Mouse (Mus musculus) liver, embryonic 15.5 days (tissue): ENCODE measurements around the gene Txndc11. TPM values are rescaled to one million over a fixed set of nuclear protein-coding genes. Genes with fewer than 3 reads are reported as not detected.
"Not testable (repeated sequence)": the region's sequence is repeated elsewhere in the genome, so short reads cannot be mapped to it uniquely, and the experiment has no call there.

Experiments used
- ATAC-seq: fragments of 200-750 bp; cut with Nextera tagmentation; 2 replicates; pipeline ENCODE4 v1.8.0; 2017; ENCODE audit warnings: moderate number of reproducible peaks, mild to moderate bottlenecking, moderate library complexity; ENCODE audit not compliant: insufficient read depth
- H3K27ac ChIP-seq: fragments of 300-500 bp; sonication (generic); replicated peaks from 2 replicates; pipeline ENCODE4 v1.5.1; 2015; ENCODE audit warnings: mild to moderate bottlenecking, inconsistent platforms
- H3K27me3 ChIP-seq: fragments of 300-500 bp; sonication (generic); 2 replicates; pipeline ENCODE4 v1.6.1; 2015; ENCODE audit warnings: mild to moderate bottlenecking, inconsistent platforms
- H3K36me3 ChIP-seq: fragments of 300-500 bp; sonication (generic); replicated peaks from 2 replicates; pipeline ENCODE4 v1.6.1; 2015; ENCODE audit warnings: moderate library complexity, mild to moderate bottlenecking, inconsistent platforms
- H3K4me1 ChIP-seq: fragments of 300-500 bp; sonication (generic); replicated peaks from 2 replicates; pipeline ENCODE4 v1.6.1; 2015; ENCODE audit warnings: inconsistent platforms
- H3K4me2 ChIP-seq: fragments of 300-500 bp; sonication (generic); 2 replicates; pipeline ENCODE4 v1.6.1; 2015; ENCODE audit warnings: moderate library complexity, mild to moderate bottlenecking, inconsistent platforms
- H3K4me3 ChIP-seq: fragments of 300-500 bp; sonication (generic); replicated peaks from 2 replicates; pipeline ENCODE4 v1.5.1; 2015; ENCODE audit warnings: mild to moderate bottlenecking, inconsistent platforms
- H3K9ac ChIP-seq: fragments of 300-500 bp; sonication (generic); 2 replicates; pipeline ENCODE4 v1.6.1; 2015; ENCODE audit warnings: moderate library complexity, mild to moderate bottlenecking, inconsistent platforms
- H3K9me3 ChIP-seq: fragments of 300-500 bp; sonication (generic); replicated peaks from 2 replicates; pipeline ENCODE4 v1.6.1; 2016; ENCODE audit warnings: inconsistent platforms
- WGBS: fragments of 180-500 bp; shearing (Covaris S2); methylation state at CpG from one replicate; pipeline ENCODE4 v1.1.7; 2015; ENCODE audit warnings: mixed read lengths; ENCODE audit not compliant: insufficient replicate concordance; 5-methylcytosine and 5-hydroxymethylcytosine counted together
- polyA plus RNA-seq: library from polyadenylated mRNA; unstranded; fragments of >200 nt; fragmentation: Nextera tagmentation; extraction: Ambion mirVana; gene quantifications from 2 replicates; pipeline ENCODE4 v1.2.1, GENCODE M21; 2015

Gene Txndc11
- polyA plus RNA-seq, 1 experiment from 2014 or later = 15.7 TPM

- ATAC-seq, H3K4me3 ChIP-seq, H3K9ac ChIP-seq, H3K27ac ChIP-seq, H3K4me1 ChIP-seq, H3K27me3 ChIP-seq, H3K9me3 ChIP-seq, H3K4me2 ChIP-seq: not testable (repeated sequence)
- WGBS = 57% methylated on average over 3 of the region's 3 CpGs
- H3K36me3 ChIP-seq = peaks cover 72% of the 10 kb centered on the region
These were observed 23.3 kb upstream of the Txndc11 start for GRCm38 (mm10) chr16:11157721-11158120.

GRCm38 (mm10) chr16:11154500-11154899 is 20.1 kb upstream of the Txndc11 start:
- ATAC-seq = no peak
- Histone ChIP-seq H3K9ac (no peak overlapping the region), H3K27me3 (no peaks in the 10 kb centered on the region), H3K27ac (no peak overlapping the region), H3K4me3 (no peak overlapping the region), H3K36me3 (peaks cover 74% of the 10 kb centered on the region), H3K4me2 (no peak overlapping the region), H3K4me1 (no peaks in the 10 kb centered on the region), H3K9me3 (no peaks in the 10 kb centered on the region)

DNA sequence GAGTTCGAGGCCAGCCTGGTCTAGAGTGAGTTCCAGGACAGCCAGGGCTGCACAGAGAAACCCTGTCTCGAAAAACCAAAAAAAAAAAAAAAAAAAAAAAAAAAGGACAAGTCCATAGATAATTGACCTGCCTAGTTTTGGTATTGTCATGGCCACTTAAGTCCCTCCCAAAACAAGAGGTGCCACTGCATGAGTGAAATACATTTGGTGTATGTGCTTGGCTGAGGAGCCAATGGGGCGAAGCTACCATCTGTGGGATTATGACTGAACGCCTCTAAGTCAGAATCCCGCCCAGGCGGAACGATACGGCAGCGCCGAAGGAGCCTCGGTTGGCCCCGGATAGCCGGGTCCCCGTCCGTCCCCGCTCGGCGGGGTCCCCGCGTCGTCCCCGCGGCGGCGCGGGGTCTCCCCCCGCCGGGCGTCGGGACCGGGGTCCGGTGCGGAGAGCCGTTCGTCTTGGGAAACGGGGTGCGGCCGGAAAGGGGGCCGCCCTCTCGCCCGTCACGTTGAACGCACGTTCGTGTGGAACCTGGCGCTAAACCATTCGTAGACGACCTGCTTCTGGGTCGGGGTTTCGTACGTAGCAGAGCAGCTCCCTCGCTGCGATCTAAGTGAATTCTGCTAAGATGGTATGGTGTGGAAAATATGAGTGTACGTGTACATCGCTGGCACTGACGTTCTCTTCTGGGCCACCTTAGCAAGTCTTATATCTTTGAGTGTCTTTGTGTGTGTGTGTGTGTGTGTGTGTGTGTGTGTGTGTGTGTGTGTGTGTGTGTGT is 9.4 kb upstream of the Txndc11 start:
- H3K9ac ChIP-seq, H3K27ac ChIP-seq, ATAC-seq, H3K4me1 ChIP-seq, H3K27me3 ChIP-seq, H3K4me2 ChIP-seq, H3K9me3 ChIP-seq, H3K4me3 ChIP-seq: not testable (repeated sequence)
- peaks cover 83% of the 10 kb centered on the region for H3K36me3 ChIP-seq
- 21% methylated on average over 56 of the region's 56 CpGs for WGBS

GRCm38 (mm10) chr16:11133476-11134347 is 738 bp downstream of the Txndc11 start:
- ATAC-seq = no peak; the same call in 1 of the 2 replicates
- WGBS = under 1% methylated on average over 34 of the region's 34 CpGs

GRCm38 (mm10) chr16:11132839-11133238 is 1.6 kb downstream of the Txndc11 start:
- Histone ChIP-seq H3K9me3 (no peaks in the 10 kb centered on the region), H3K27ac (no peak overlapping the region), H3K4me1 (peaks cover 38% of the 10 kb centered on the region), H3K4me2 (peak overlapping the region; percentile 93), H3K27me3 (no peaks in the 10 kb centered on the region), H3K36me3 (peaks cover 31% of the 10 kb centered on the region), H3K9ac (peak overlapping the region; percentile 99; the same call in 1 of the 2 replicates), H3K4me3 (peak overlapping the region; percentile 91)
- no peak for ATAC-seq
- WGBS = 23% methylated on average over 2 of the region's 2 CpGs

More at GRCm38 (mm10) chr16:11133476-11134347, 738 bp downstream of the Txndc11 start:
- H3K4me1 ChIP-seq = peaks cover 38% of the 10 kb centered on the region
- H3K4me2 ChIP-seq = peak overlapping the region; percentile 93
- H3K4me3 ChIP-seq = peak overlapping the region; percentile 91
- H3K36me3 ChIP-seq = peaks cover 33% of the 10 kb centered on the region
- H3K9me3 ChIP-seq = no peaks in the 10 kb centered on the region
- H3K27ac ChIP-seq = peak overlapping the region; percentile 100
- H3K27me3 ChIP-seq = no peaks in the 10 kb centered on the region
- peak overlapping the region; percentile 99 for H3K9ac ChIP-seq

DNA sequence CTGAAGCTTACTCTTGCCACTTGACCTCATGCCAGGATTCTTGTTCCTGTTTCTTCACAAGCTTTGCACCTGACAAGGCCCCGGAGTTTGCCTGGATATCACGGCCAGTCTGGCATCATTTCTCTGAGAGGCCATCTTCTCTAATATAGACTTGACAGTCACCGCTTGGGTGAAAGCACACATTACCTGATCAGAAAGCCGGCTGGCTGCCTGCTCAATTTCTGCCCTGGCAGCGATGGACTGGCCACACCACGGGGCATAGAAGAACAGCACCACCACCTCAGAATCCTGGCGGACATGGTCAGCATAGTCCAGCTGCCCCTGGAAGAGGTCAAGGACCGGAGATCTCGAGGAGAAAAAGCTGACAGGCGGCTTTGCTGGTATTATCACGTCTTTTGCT is 6.1 kb downstream of the Txndc11 start:
- Histone ChIP-seq H3K9ac (no peak overlapping the region), H3K9me3 (no peaks in the 10 kb centered on the region), H3K27me3 (no peaks in the 10 kb centered on the region), H3K4me3 (no peak overlapping the region), H3K4me1 (peaks cover 20% of the 10 kb centered on the region), H3K4me2 (no peak overlapping the region), H3K27ac (no peak overlapping the region), H3K36me3 (peaks cover 47% of the 10 kb centered on the region)
- ATAC-seq = no peak
- 78% methylated on average over 11 of the region's 11 CpGs for WGBS

DNA sequence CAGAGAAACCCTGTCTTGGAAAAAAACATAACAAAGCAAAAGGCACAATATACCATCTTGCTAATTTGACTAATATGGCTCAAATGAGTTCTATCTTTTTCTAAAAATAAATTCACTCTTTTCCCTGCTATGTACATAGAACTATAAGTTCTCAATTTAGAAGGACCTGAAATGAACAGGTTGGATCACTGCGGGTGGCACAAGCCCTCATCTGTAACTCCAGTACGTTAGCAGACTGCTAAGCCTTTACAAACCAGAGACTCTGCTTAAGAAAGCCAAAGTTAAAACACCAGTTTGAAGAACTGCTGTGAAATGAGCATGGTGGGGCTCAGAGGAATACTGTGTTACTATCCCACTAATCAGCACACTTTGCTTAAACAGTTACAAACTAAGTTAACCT is 9.1 kb downstream of the Txndc11 start:
- WGBS = 81% methylated on average over 2 of the region's 2 CpGs
- no peak overlapping the region for H3K27ac ChIP-seq
- no peaks in the 10 kb centered on the region for H3K27me3 ChIP-seq
- H3K9ac ChIP-seq = no peak overlapping the region
- H3K4me1 ChIP-seq = no peaks in the 10 kb centered on the region
- no peaks in the 10 kb centered on the region for H3K9me3 ChIP-seq
- H3K4me3 ChIP-seq = no peak overlapping the region
- no peak for ATAC-seq
- no peak overlapping the region for H3K4me2 ChIP-seq
- H3K36me3 ChIP-seq = peaks cover 54% of the 10 kb centered on the region

DNA sequence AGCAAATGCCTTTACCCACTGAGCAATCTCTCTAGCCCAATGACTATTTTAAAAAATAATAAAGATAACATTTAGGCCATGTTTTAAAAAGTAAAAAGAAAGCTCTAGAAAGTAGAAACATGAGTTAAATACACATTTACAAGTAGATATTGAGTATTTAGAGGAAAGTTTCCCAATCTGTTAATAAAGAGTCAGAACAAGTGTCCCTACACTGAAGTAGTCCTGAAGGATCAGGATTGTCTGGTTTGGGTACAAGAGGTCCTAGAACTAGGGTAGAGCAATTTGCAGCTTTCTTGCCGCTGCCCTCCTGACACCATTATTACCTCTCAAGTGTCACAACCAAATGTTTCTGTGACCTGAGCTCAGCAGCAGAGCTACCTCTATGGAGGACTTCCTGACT is 10.3 kb downstream of the Txndc11 start:
- Histone ChIP-seq H3K36me3 (peaks cover 66% of the 10 kb centered on the region), H3K4me2 (no peak overlapping the region), H3K4me3 (no peak overlapping the region), H3K9me3 (no peaks in the 10 kb centered on the region), H3K4me1 (no peaks in the 10 kb centered on the region), H3K27ac (no peak overlapping the region), H3K9ac (no peak overlapping the region), H3K27me3 (no peaks in the 10 kb centered on the region)
- ATAC-seq = no peak
- WGBS = 79% methylated on average over 1 of the region's 1 CpGs

DNA sequence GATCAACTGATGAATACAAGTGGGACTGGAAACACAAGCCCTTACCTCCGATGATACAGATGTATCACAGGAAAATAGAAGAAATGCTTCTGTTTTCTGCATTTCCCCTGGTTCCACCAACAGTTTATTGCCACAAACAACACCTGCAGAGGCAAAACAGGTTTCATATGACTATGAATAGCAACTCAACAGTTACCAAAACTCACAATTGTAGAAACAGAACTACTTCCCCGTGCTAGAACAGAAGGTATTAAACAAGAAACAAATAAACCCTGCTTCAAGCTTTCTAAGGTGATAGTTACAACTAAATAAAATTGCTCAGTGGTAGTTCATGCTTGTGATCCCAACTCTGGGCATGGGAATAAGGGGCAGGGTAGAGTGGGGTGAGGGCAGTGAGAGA is 11.8 kb downstream of the Txndc11 start:
- H3K4me2 ChIP-seq = no peak overlapping the region
- no peak for ATAC-seq
- no peak overlapping the region for H3K4me3 ChIP-seq
- no peaks in the 10 kb centered on the region for H3K27me3 ChIP-seq
- 74% methylated on average over 2 of the region's 2 CpGs for WGBS
- peaks cover 65% of the 10 kb centered on the region for H3K36me3 ChIP-seq
- H3K27ac ChIP-seq = no peak overlapping the region
- H3K9ac ChIP-seq = no peak overlapping the region
- no peaks in the 10 kb centered on the region for H3K9me3 ChIP-seq
- H3K4me1 ChIP-seq = no peaks in the 10 kb centered on the region

GRCm38 (mm10) chr16:11109198-11109740 is 25.2 kb downstream of the Txndc11 start:
- H3K4me3 ChIP-seq = no peak overlapping the region
- 72% methylated on average over 4 of the region's 4 CpGs for WGBS
- peaks cover 5% of the 10 kb centered on the region; the same call in 1 of the 2 replicates for H3K36me3 ChIP-seq
- H3K27ac ChIP-seq = no peak overlapping the region
- no peak overlapping the region for H3K4me2 ChIP-seq
- H3K4me1 ChIP-seq = no peaks in the 10 kb centered on the region
- no peak for ATAC-seq
- H3K9ac ChIP-seq = no peak overlapping the region
- H3K9me3 ChIP-seq = no peaks in the 10 kb centered on the region
- no peaks in the 10 kb centered on the region for H3K27me3 ChIP-seq

- no peaks in the 10 kb centered on the region for H3K9me3 ChIP-seq
- H3K9ac ChIP-seq = no peak overlapping the region
These were observed 29.5 kb downstream of the Txndc11 start for GRCm38 (mm10) chr16:11104905-11105304.

More at GRCm38 (mm10) chr16:11104905-11105304, 29.5 kb downstream of the Txndc11 start:
- H3K4me1 ChIP-seq = no peaks in the 10 kb centered on the region
- H3K4me3 ChIP-seq = no peak overlapping the region
- H3K36me3 ChIP-seq = peaks cover 19% of the 10 kb centered on the region; the same call in 1 of the 2 replicates
- WGBS = 65% methylated on average over 1 of the region's 1 CpGs
- no peak overlapping the region for H3K27ac ChIP-seq
- no peaks in the 10 kb centered on the region for H3K27me3 ChIP-seq
- no peak for ATAC-seq
- H3K4me2 ChIP-seq = no peak overlapping the region
